Mouse (Mus musculus) hindbrain, embryonic 16.5 days (tissue): Measurements from ENCODE around the gene Capn5. TPM values are rescaled to one million over a fixed set of nuclear protein-coding genes. Genes with fewer than 3 reads are reported as not detected.
A peak's percentile ranks its signal among the peaks of the same experiment; 100 is the strongest.

ENCODE experiments used
- ATAC-seq: fragments of 200-750 bp; cut with Nextera tagmentation; 2 replicates; pipeline ENCODE4 v1.8.0; 2017; ENCODE audit warnings: moderate TSS enrichment, moderate library complexity
- H3K27ac ChIP-seq: fragments of 300-500 bp; sonication (generic); 2 replicates; pipeline ENCODE4 v1.5.1; 2014; ENCODE audit warnings: low read depth, mild to moderate bottlenecking, control low read depth, low read length, moderate library complexity
- H3K27me3 ChIP-seq: fragments of 300-500 bp; sonication (generic); replicated peaks from 2 replicates; pipeline ENCODE4 v1.6.1; 2014; ENCODE audit warnings: low read length; ENCODE audit not compliant: control insufficient read depth, insufficient read depth
- H3K36me3 ChIP-seq: fragments of 300-500 bp; sonication (generic); 2 replicates; pipeline ENCODE4 v1.6.1; 2014; ENCODE audit warnings: mild to moderate bottlenecking, low read length, moderate library complexity, mixed read lengths; ENCODE audit not compliant: control insufficient read depth, insufficient read depth
- H3K4me1 ChIP-seq: fragments of 300-500 bp; sonication (generic); 2 replicates; pipeline ENCODE4 v1.6.1; 2014; ENCODE audit warnings: low read depth, low read length; ENCODE audit not compliant: control insufficient read depth, insufficient read depth
- H3K4me2 ChIP-seq: fragments of 300-500 bp; sonication (generic); 2 replicates; pipeline ENCODE4 v1.6.1; 2014; ENCODE audit warnings: mild to moderate bottlenecking, low read length, control low read depth, moderate library complexity
- H3K4me3 ChIP-seq: fragments of 300-500 bp; sonication (generic); 2 replicates; pipeline ENCODE4 v1.5.1; 2014; ENCODE audit warnings: mild to moderate bottlenecking, low read length, control low read depth, moderate library complexity
- H3K9ac ChIP-seq: fragments of 300-500 bp; sonication (generic); 2 replicates; pipeline ENCODE4 v1.6.1; 2014; ENCODE audit warnings: low read depth, mild to moderate bottlenecking, control low read depth, low read length, moderate library complexity
- H3K9me3 ChIP-seq: fragments of 300-500 bp; sonication (generic); 2 replicates; pipeline ENCODE4 v1.6.1; 2014; ENCODE audit warnings: mild to moderate bottlenecking, low read length, moderate library complexity; ENCODE audit not compliant: control insufficient read depth
- WGBS: fragments of 180-500 bp; shearing (Covaris S2); extraction: QIAGEN DNeasy Blood & Tissue Kit; methylation state at CpG from one replicate; pipeline ENCODE4 v1.1.7; 2014; 5-methylcytosine and 5-hydroxymethylcytosine counted together
- polyA plus RNA-seq: library from polyadenylated mRNA; unstranded; fragments of >200 nt; fragmentation: Nextera tagmentation; extraction: Ambion mirVana; gene quantifications from 2 replicates; pipeline ENCODE4 v1.2.1, GENCODE M21; 2015

Gene Capn5
- polyA plus RNA-seq, 1 experiment from 2014 or later = 27.3 TPM

DNA sequence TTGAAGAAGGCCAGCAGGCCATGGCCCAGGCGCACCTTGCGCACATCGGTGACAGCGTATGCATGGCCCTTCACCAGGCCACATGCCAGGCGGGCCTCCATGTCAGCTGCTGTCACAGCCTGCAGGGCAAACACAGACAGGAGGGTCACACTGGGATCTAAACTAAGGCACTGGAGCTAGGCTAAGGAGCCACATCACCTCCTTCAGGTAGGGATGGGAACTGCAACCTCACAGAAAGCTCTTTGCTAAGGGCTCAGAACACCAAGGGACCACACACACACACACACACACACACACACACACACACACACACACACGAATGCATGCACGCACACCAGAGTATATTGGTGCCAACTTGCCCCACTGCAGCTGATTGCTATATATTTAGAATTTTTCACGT lies 46.3 kb downstream of the Capn5 start:
- no peak overlapping the region for H3K4me2 ChIP-seq
- H3K4me1 ChIP-seq = no peaks in the 10 kb centered on the region
- H3K9ac ChIP-seq = no peak overlapping the region
- H3K4me3 ChIP-seq = no peak overlapping the region
- no peak overlapping the region for H3K27ac ChIP-seq
- 97% methylated on average over 8 of the region's 8 CpGs for WGBS
- no peaks in the 10 kb centered on the region; the same call in 1 of the 2 replicates for H3K9me3 ChIP-seq
- H3K36me3 ChIP-seq = peaks cover 18% of the 10 kb centered on the region
- no peak for ATAC-seq
- no peaks in the 10 kb centered on the region for H3K27me3 ChIP-seq

DNA sequence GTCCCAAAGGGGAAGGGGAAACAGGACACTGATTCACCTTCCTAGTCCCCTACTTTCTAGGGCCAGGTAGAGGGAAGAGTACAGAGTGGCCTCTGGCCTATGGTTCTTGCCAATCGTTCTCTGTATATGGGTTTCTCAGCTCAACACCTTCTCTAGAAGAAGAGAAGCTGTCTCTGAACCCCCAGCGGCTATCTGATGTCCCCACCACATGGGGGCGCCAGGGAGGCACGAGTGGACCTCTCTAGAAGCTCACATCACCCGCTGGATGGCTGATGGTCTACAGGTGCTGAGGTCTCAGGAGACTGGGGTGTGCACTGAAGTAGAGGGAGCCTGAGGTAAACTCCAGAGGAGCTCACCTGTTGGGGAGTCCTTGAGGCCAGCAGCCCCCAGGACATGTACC lies 52.6 kb downstream of the Capn5 start:
- ATAC-seq = no peak
- H3K9me3 ChIP-seq = no peaks in the 10 kb centered on the region
- H3K27ac ChIP-seq = no peak overlapping the region
- H3K4me1 ChIP-seq = peaks cover 1% of the 10 kb centered on the region
- H3K4me2 ChIP-seq = no peak overlapping the region
- WGBS = 50% methylated on average over 5 of the region's 5 CpGs
- H3K27me3 ChIP-seq = no peaks in the 10 kb centered on the region
- no peak overlapping the region for H3K9ac ChIP-seq
- peaks cover 11% of the 10 kb centered on the region for H3K36me3 ChIP-seq
- no peak overlapping the region for H3K4me3 ChIP-seq

- Histone ChIP-seq H3K27ac (no peak overlapping the region), H3K36me3 (peaks cover 11% of the 10 kb centered on the region), H3K9ac (no peak overlapping the region), H3K9me3 (no peaks in the 10 kb centered on the region), H3K4me2 (no peak overlapping the region), H3K27me3 (no peaks in the 10 kb centered on the region), H3K4me1 (peaks cover 3% of the 10 kb centered on the region), H3K4me3 (no peak overlapping the region)
- ATAC-seq = no peak
- 63% methylated on average over 5 of the region's 5 CpGs for WGBS
These were observed 53.4 kb downstream of the Capn5 start for GRCm38 (mm10) chr7:98124701-98125100.

GRCm38 (mm10) chr7:98121673-98122072 lies 56.4 kb downstream of the Capn5 start:
- no peak for ATAC-seq
- H3K9me3 ChIP-seq = no peaks in the 10 kb centered on the region
- WGBS = 78% methylated on average over 8 of the region's 8 CpGs
- no peak overlapping the region for H3K27ac ChIP-seq
- no peak overlapping the region for H3K4me3 ChIP-seq
- H3K36me3 ChIP-seq = peaks cover 3% of the 10 kb centered on the region; the same call in 1 of the 2 replicates
- no peak overlapping the region for H3K9ac ChIP-seq
- H3K4me2 ChIP-seq = no peak overlapping the region
- peaks cover 3% of the 10 kb centered on the region for H3K4me1 ChIP-seq
- H3K27me3 ChIP-seq = no peaks in the 10 kb centered on the region

- Histone ChIP-seq H3K36me3 (peaks cover 2% of the 10 kb centered on the region; the same call in 1 of the 2 replicates), H3K27me3 (no peaks in the 10 kb centered on the region), H3K4me2 (no peak overlapping the region), H3K4me1 (peaks cover 3% of the 10 kb centered on the region), H3K4me3 (no peak overlapping the region), H3K9ac (no peak overlapping the region), H3K27ac (no peak overlapping the region), H3K9me3 (no peaks in the 10 kb centered on the region)
- no peak for ATAC-seq
- 80% methylated on average over 3 of the region's 3 CpGs for WGBS
These were observed 56.8 kb downstream of the Capn5 start for GRCm38 (mm10) chr7:98121241-98121640.

DNA sequence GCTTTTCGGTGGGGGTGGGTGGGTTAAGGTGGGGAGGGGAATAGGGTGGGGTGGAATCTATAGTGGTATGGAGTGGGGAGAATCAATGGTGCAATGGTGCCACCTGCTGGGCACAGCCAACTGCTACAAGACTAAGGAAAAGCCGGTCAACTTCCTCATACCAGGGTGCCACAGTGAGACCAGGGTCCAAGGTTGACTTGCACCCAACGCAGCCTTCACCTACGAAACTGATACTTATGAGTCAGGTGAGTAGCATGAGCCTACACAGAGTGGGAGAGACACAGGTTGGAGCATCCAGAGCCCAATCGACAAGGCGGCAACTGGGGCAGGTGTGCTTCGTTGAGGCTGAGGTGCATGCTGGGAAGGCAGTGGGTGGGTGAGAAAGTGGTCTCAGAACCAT lies 57.7 kb downstream of the Capn5 start:
- Histone ChIP-seq H3K9me3 (no peaks in the 10 kb centered on the region), H3K27ac (no peak overlapping the region), H3K4me1 (peaks cover 3% of the 10 kb centered on the region), H3K4me2 (peak overlapping the region; percentile 57), H3K27me3 (no peaks in the 10 kb centered on the region), H3K4me3 (peak overlapping the region; percentile 24), H3K9ac (peak overlapping the region; percentile 47), H3K36me3 (no peaks in the 10 kb centered on the region)
- WGBS = 8% methylated on average over 7 of the region's 7 CpGs
- ATAC-seq = peak; percentile 78

DNA sequence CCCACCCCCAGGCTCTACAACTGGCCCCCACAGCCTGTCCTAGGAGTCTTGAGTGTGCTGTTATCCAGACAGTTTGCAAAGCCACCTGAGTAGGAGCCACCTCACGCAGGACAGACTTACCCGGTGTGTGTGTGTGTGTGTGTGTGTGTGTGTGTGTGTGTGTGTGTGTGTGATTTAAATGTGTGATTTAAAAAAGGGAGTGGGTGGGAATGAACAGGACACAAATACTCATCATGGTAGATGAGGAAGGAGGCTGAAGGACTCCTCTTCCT lies 58.2 kb downstream of the Capn5 start:
- no peak overlapping the region for H3K27ac ChIP-seq
- WGBS = 88% methylated on average over 2 of the region's 2 CpGs
- H3K9ac ChIP-seq = no peak overlapping the region
- H3K27me3 ChIP-seq = no peaks in the 10 kb centered on the region
- H3K4me2 ChIP-seq = no peak overlapping the region; the same call in 1 of the 2 replicates
- no peaks in the 10 kb centered on the region for H3K36me3 ChIP-seq
- no peak overlapping the region for H3K4me3 ChIP-seq
- no peaks in the 10 kb centered on the region for H3K9me3 ChIP-seq
- ATAC-seq = peak; percentile 52
- peaks cover 3% of the 10 kb centered on the region for H3K4me1 ChIP-seq

DNA sequence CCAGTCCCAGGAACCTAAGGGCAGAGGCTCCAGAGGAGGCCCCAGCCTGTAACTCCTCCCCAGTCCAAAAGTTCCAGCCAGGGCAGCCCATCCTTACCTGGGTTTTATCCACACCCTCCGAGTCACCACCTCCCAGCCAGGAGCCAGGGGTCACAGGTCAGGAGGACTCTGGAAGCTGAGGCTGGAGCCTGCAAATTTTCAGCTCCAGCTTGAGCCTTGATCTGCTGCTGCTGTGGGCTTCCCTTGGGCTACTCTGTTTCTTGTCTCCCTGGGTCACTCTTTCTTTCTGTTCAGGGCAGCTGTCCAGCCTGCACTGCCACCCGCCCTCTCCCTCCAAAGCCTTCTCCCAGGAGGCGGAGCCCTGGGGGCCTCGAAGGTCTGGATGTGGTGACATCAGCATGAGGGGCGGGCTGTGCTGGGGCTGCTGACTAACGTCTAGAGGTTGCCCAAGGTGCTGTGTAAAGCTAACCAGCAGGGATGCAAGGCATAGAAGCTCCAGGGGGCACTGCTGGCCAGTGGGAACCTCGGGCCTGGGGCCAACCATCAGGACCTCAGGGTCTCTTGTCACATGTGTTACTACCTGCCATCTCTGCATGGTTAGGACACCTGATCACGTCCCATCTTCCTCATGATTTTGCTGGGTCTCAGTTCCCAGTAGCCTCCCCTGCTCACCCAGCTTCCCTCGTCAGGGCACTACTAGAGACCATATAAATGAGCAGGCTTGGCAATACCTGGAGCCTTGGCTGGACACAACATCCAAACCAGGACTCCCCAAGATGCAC lies 58.7 kb downstream of the Capn5 start, which contains the start of gene Myo7a:
Gene Myo7a (minus strand): TSS at position 346 of the 782 bp plus-strand sequence.
- H3K27ac ChIP-seq = no peak within 1 kb of the TSS
- peak within 1 kb of the TSS; percentile 47 for H3K9ac ChIP-seq
- 33% methylated on average over 9 of the region's 9 CpGs for WGBS
- no peaks in the 10 kb centered on the region for H3K27me3 ChIP-seq
- H3K4me3 ChIP-seq = peak within 1 kb of the TSS; percentile 24
- peaks cover 3% of the 10 kb centered on the region for H3K4me1 ChIP-seq
- ATAC-seq = 0 out of 2 replicates have a peak, but pooled peaks have one; percentile 10
- H3K36me3 ChIP-seq = no peaks in the 10 kb centered on the region
- peak within 1 kb of the TSS; percentile 57 for H3K4me2 ChIP-seq
- H3K9me3 ChIP-seq = no peaks in the 10 kb centered on the region

GRCm38 (mm10) chr7:98117012-98117660 lies 60.9 kb downstream of the Capn5 start:
- 61% methylated on average over 11 of the region's 11 CpGs for WGBS

More at GRCm38 (mm10) chr7:98117012-98117660, 60.9 kb downstream of the Capn5 start:
- peaks cover 3% of the 10 kb centered on the region for H3K4me1 ChIP-seq
- H3K9me3 ChIP-seq = no peaks in the 10 kb centered on the region
- no peak overlapping the region for H3K9ac ChIP-seq
- no peak overlapping the region for H3K27ac ChIP-seq
- no peak overlapping the region for H3K4me2 ChIP-seq
- no peaks in the 10 kb centered on the region for H3K36me3 ChIP-seq
- H3K4me3 ChIP-seq = no peak overlapping the region
- H3K27me3 ChIP-seq = 0 out of 2 replicates have a peak, but pooled peaks cover 2% of the 10 kb centered on the region
- no peak for ATAC-seq
